Mouse (Mus musculus) MEL (cell line): ENCODE measurements around the gene Itpr2.

Source experiments
- JUND ChIP-seq: IDR thresholded peaks from 2 replicates; pipeline ENCODE4 v1.6.1; 2011; ENCODE audit warnings: low read depth, mild to moderate bottlenecking, improper control_type of control experiment, low read length
- POLR2A ChIP-seq, 2 experiments: IDR thresholded peaks; 2 replicates each; pipeline ENCODE4 v1.6.1; 2011 to 2012; ENCODE audit warnings: low read length in 2 of 2, mild to moderate bottlenecking in 2 of 2, control low read depth in 1 of 2, improper control_type of control experiment in 1 of 2, low read depth in 1 of 2, moderate library complexity in 1 of 2; ENCODE audit not compliant: control insufficient read depth in 1 of 2, insufficient read depth in 1 of 2, poor library complexity in 1 of 2
- POLR2AphosphoS5 ChIP-seq: IDR thresholded peaks from 2 replicates; pipeline ENCODE4 v1.6.1; 2012; ENCODE audit warnings: low read depth, borderline replicate concordance, mild to moderate bottlenecking, inconsistent platforms, low read length, moderate library complexity, mixed read lengths
- SIN3A ChIP-seq: IDR thresholded peaks from 2 replicates; pipeline ENCODE4 v1.6.1; 2012; ENCODE audit warnings: low read length, improper control_type of control experiment, inconsistent platforms
- TCF12 ChIP-seq: IDR thresholded peaks from 2 replicates; pipeline ENCODE4 v1.6.1; 2014; ENCODE audit warnings: low read depth, mild to moderate bottlenecking, inconsistent platforms, low read length, improper control_type of control experiment, moderate library complexity

- TF ChIP-seq TCF12 (no peak), POLR2AphosphoS5 (no peak), POLR2A (IDR thresholded peaks at IDR 0.05; ENCODE audit: control insufficient read depth in 1 of 2, insufficient read depth in 1 of 2, low read depth in 1 of 2, low read length in 2 of 2, poor library complexity in 1 of 2) (no peak), JUND (no peak), SIN3A (no peak)
Observed at GRCm38 (mm10) chr6:146342995-146343394, 159.0 kb downstream of the Itpr2 start.
